Mouse (Mus musculus) C2C12 (cell line): ENCODE results near the gene Btg3.

ENCODE experiments used
- CEBPB ChIP-seq: IDR thresholded peaks from one replicate; pipeline ENCODE4 v1.6.1; 2011; ENCODE audit warnings: low read depth, mild to moderate bottlenecking, control low read depth, moderate library complexity
- CTCF ChIP-seq: IDR thresholded peaks from one replicate; pipeline ENCODE4 v1.5.1; 2011; ENCODE audit not compliant: control insufficient read depth, insufficient read depth, insufficient read length
- MAX ChIP-seq: IDR thresholded peaks from one replicate; pipeline ENCODE4 v1.6.1; 2011; ENCODE audit warnings: mild to moderate bottlenecking, control low read depth
- MYOD1 ChIP-seq: IDR thresholded peaks from one replicate; pipeline ENCODE4 v1.6.1; 2011; ENCODE audit warnings: low read depth; ENCODE audit not compliant: control insufficient read depth, insufficient read length
- MYOG ChIP-seq: IDR thresholded peaks from one replicate; pipeline ENCODE4 v1.6.1; 2011; ENCODE audit not compliant: control insufficient read depth, insufficient read length; ENCODE audit errors: extremely low read depth
- USF1 ChIP-seq: IDR thresholded peaks from one replicate; pipeline ENCODE4 v1.6.1; 2011; ENCODE audit warnings: low read depth, mild to moderate bottlenecking, control low read depth, moderate library complexity

- no peak for TF ChIP-seq CTCF
- TF ChIP-seq USF1: no peak
- TF ChIP-seq CEBPB: no peak
- TF ChIP-seq MAX: no peak
- no peak for TF ChIP-seq MYOD1
- no peak for TF ChIP-seq MYOG
Measured at GRCm38 (mm10) chr16:78361466-78361865, 15.5 kb downstream of the Btg3 start.
